In the genomic region with DNA sequence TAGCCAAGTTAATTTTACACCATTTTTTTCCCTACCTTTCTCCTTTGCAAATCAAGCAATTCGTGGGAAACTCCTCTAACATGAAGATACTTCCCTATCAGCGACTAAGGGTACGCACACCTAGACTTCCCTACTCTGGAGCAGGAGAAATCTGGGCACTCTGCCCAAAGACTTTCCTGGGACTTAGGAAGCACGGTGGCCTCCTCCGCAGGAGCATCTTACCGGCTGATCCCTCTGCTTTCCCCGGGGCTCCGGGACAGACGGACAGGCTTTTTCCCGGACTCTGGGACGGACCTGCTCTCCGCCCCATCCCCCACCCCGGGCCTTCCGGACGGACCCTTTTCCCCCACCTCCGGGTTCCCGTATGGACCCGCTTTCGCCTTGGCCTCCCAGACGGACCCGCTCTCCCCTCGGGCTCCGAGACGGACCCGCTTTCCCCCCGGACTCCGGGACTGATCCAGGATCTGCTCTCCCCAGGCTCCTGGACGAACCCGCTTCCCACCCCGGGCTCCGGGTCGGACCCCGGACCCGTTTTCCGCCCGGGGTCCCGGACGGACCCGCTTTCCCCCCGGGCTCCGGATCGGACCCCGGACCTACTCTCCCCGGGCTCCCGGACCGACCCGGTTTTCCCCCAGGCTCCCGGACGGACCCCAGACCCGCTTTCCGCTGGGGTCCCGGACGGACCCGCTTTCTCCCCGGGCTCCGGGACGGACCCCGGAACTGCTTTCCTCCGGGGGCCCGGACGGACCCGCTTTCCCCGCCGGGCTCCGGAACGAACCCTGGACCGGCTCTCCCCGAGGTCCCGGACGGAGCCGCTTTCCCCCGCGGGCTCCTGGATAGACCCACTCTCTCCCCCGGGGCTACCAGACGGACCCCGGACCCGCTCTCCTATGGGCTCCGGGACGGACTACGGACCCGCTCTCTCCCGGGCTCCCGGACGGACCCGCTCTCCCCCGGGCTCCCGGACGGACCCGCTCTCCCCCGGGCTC, we compare ENCODE assay signal across 8 mouse cellular contexts. TPM values are rescaled to one million over a fixed set of nuclear protein-coding genes. Genes with fewer than 3 reads are reported as not detected.
A peak's percentile ranks its signal among the peaks of the same experiment; 100 is the strongest.
DNase-seq lines count a peak whose midpoint lies in the region; ATAC-seq lines count a peak whose summit lies in the region.

No protein-coding gene starts in this region.

- peaks cover 5% of the 10 kb centered on the region; the same call in 1 of the 2 replicates for H3K9me3 ChIP-seq in heart, embryonic 10.5 days
- peaks cover 7% of the 10 kb centered on the region for H3K9me3 ChIP-seq in limb, embryonic 13.5 days
- 0 out of 2 replicates have a peak, but pooled peaks cover 7% of the 10 kb centered on the region for H3K9me3 ChIP-seq in neural tube, embryonic 13.5 days

- H3K4me2 ChIP-seq in limb, embryonic 13.5 days (replicated peaks) = peak overlapping the region; percentile 58
- peak overlapping the region; percentile 56 for H3K4me2 ChIP-seq in neural tube, embryonic 13.5 days

- ATAC-seq in limb, embryonic 13.5 days (ENCODE audit: low FRiP score, low read depth) = no peak
- ATAC-seq in neural tube, embryonic 13.5 days (ENCODE audit: low read depth) = no peak

- WGBS in heart, embryonic 10.5 days = 14% methylated on average over 86 of the region's 90 CpGs
- WGBS in limb, embryonic 13.5 days = 18% methylated on average over 77 of the region's 90 CpGs
- WGBS in neural tube, embryonic 13.5 days = 18% methylated on average over 69 of the region's 90 CpGs

- no peaks in the 10 kb centered on the region for H3K4me1 ChIP-seq in heart, embryonic 10.5 days
- H3K4me1 ChIP-seq in limb, embryonic 13.5 days = no peaks in the 10 kb centered on the region
- H3K4me1 ChIP-seq in neural tube, embryonic 13.5 days (replicated peaks) = no peaks in the 10 kb centered on the region

- peak overlapping the region; percentile 57 for H3K4me3 ChIP-seq in heart, embryonic 10.5 days
- peak overlapping the region; percentile 41 for H3K4me3 ChIP-seq in limb, embryonic 13.5 days
- peak overlapping the region; percentile 38 for H3K4me3 ChIP-seq in neural tube, embryonic 13.5 days

- DNase-seq in heart, embryonic 10.5 days (ENCODE audit: low spot score) = no peak
- DNase-seq in heart, postnatal 25 days (ENCODE audit: low spot score) = no peak
- peak; percentile 9 to 33 for DNase-seq in adrenal gland, postnatal 36 days
- DNase-seq in heart, postnatal 10 days = peak; percentile 1 to 2
- DNase-seq in urinary bladder, postnatal 25 days (ENCODE audit: low spot score) = no peak
- DNase-seq in right cerebral cortex, adult 18-20 months = no peak

- H3K27me3 ChIP-seq in heart, embryonic 10.5 days (ENCODE audit: insufficient read depth, poor library complexity, severe bottlenecking) = peaks cover 26% of the 10 kb centered on the region
- peaks cover 51% of the 10 kb centered on the region for H3K27me3 ChIP-seq in limb, embryonic 13.5 days
- peaks cover 47% of the 10 kb centered on the region for H3K27me3 ChIP-seq in neural tube, embryonic 13.5 days

- H3K36me3 ChIP-seq in heart, embryonic 10.5 days = no peaks in the 10 kb centered on the region
- no peaks in the 10 kb centered on the region for H3K36me3 ChIP-seq in limb, embryonic 13.5 days
- no peaks in the 10 kb centered on the region for H3K36me3 ChIP-seq in neural tube, embryonic 13.5 days

- no peak overlapping the region for H3K9ac ChIP-seq in limb, embryonic 13.5 days
- H3K9ac ChIP-seq in neural tube, embryonic 13.5 days = no peak overlapping the region

- intact Hi-C loops in heart, postnatal 25 days (cut with DNase I) = no loop called here
- intact Hi-C loops in heart, postnatal 10 days (cut with DNase I) = no loop called here

- H3K27ac ChIP-seq in heart, embryonic 10.5 days = no peak overlapping the region
- no peak overlapping the region for H3K27ac ChIP-seq in limb, embryonic 13.5 days
- no peak overlapping the region for H3K27ac ChIP-seq in neural tube, embryonic 13.5 days (replicated peaks)

RNA-seq across cellular contexts. Expression of gene Nup62cl, which starts 1.3 kb away (rescaled TPM):
- 3.7 and 5.8 TPM in 2 replicates for polyA plus RNA-seq in heart, embryonic 10.5 days (2016; fragmentation: Nextera tagmentation; extraction: Ambion mirVana)
- total RNA-seq in heart, postnatal 25 days (2021) = not detected
- 10 to 100 TPM in 1 of 2 experiments, 1 to 10 TPM in 1; 6.6 to 26.5 TPM for total RNA-seq in adrenal gland, postnatal 36 days (2021)
- total RNA-seq in heart, postnatal 10 days (2021) = not detected
- 3.6 and 4.0 TPM in 2 replicates for polyA plus RNA-seq in limb, embryonic 13.5 days (2015; fragmentation: Nextera tagmentation; extraction: Ambion mirVana)
- polyA plus RNA-seq in neural tube, embryonic 13.5 days (2015; fragmentation: Nextera tagmentation; extraction: Ambion mirVana) = 0.74 and 1.2 TPM in 2 replicates

RNA-seq across cellular contexts. Expression of gene Pih1h3b, which starts 1.5 kb away (rescaled TPM):
- not detected in 2 replicates for polyA plus RNA-seq in heart, embryonic 10.5 days (2016; fragmentation: Nextera tagmentation; extraction: Ambion mirVana)
- total RNA-seq in heart, postnatal 25 days (2021) = not detected
- not detected for total RNA-seq in adrenal gland, postnatal 36 days (2021)
- not detected for total RNA-seq in heart, postnatal 10 days (2021)
- not detected in 2 replicates for polyA plus RNA-seq in limb, embryonic 13.5 days (2015; fragmentation: Nextera tagmentation; extraction: Ambion mirVana)
- polyA plus RNA-seq in neural tube, embryonic 13.5 days (2015; fragmentation: Nextera tagmentation; extraction: Ambion mirVana) = not detected in 2 replicates

Comparison
In these comparisons a context has a peak if more than half of its experiments do, and no peak if none do; other contexts are left out.
1. DNase-seq: peak in adrenal gland, postnatal 36 days (2 of 2) and heart, postnatal 10 days (2 of 2); none in heart, embryonic 10.5 days (single experiment), heart, postnatal 25 days (single experiment), urinary bladder, postnatal 25 days (single experiment) and right cerebral cortex, adult 18-20 months (single experiment).
2. RNA of gene Nup62cl, which starts 1.3 kb away (total RNA-seq): 6.6 to 26.5 TPM in adrenal gland, postnatal 36 days; not detected in heart, postnatal 25 days and not detected in heart, postnatal 10 days; every median in the first group is over 4 times any median in the second.
3. Peak in every context shown above with its lines, with median percentiles within 50 percentile points of each other: H3K4me3 ChIP-seq.